Mouse (Mus musculus) macrophage (primary cell): ENCODE measurements around the gene Carhsp1. TPM values are rescaled to one million over a fixed set of nuclear protein-coding genes. Genes with fewer than 3 reads are reported as not detected.
A peak's percentile ranks its signal among the peaks of the same experiment; 100 is the strongest.

Experiments used
- H3K27ac ChIP-seq: fragments of 350-480 bp; formaldehyde crosslinking; 2 replicates; pipeline ENCODE4 v1.9.0; 2021
- H3K36me3 ChIP-seq: fragments of 350-480 bp; formaldehyde crosslinking; 2 replicates; pipeline ENCODE4 v1.9.0; 2021; ENCODE audit errors: inconsistent target
- H3K4me3 ChIP-seq: fragments of 350-480 bp; formaldehyde crosslinking; 2 replicates; pipeline ENCODE4 v1.9.0; 2021; ENCODE audit errors: inconsistent target
- H3K79me2 ChIP-seq: fragments of 350-480 bp; formaldehyde crosslinking; 2 replicates; pipeline ENCODE4 v1.9.0; 2021; ENCODE audit errors: inconsistent target
- whole genome bisulfite sequencing: methylation state at CpG from one replicate; pipeline ENCODE4 v1.1.7; 2026; ENCODE audit warnings: inconsistent platforms; ENCODE audit not compliant: missing documents; 5-methylcytosine and 5-hydroxymethylcytosine counted together
- polyA plus RNA-seq: library from polyadenylated mRNA; stranded (reverse); fragments of 250-400 nt; gene quantifications from 3 replicates; pipeline ENCODE4 v1.2.4, GENCODE M21; 2018; ENCODE audit warnings: inconsistent platforms

Carhsp1 gene
- polyA plus RNA-seq, 1 experiment from 2014 or later, result 10.6 TPM

DNA sequence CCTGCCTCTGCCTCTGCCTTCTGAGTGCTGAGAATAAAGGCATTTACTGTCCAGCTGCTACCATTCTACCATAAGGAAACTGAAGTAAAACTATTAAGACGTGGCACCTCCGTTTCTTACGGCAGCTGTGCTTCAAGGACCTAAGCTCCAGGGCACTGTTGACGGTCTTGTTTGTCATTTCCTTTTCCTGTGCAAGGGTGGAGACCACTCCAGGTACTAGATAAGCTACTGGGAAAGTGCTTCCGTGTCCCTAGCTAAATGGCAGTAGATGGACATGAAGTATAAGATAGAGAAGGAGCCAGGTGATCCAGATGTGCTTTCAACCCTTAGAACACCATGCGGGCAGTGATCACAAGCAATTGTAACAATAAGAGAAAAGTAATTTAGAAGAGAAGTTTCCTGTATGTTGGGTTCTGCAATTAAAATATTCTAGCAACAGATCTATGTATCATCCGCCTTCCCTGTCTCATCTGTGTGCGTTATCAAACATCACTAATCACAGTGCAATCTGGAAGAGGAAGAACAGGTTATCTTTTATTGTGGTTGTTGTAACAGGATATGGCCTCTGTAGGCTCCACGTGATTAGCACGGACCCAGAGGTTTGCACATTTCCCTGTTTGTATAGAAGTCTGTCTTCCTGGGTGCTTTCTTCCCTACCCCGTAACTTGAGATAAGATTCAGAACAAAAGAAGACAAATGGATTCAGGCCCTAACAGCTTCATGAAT lies 32.3 kb downstream of the Carhsp1 start:
- Histone ChIP-seq H3K4me3 (no peak overlapping the region), H3K79me2 (peaks cover 77% of the 10 kb centered on the region), H3K27ac (no peak overlapping the region), H3K36me3 (peaks cover 24% of the 10 kb centered on the region)
- WGBS, result 64% methylated on average over 11 of the region's 11 CpGs

DNA sequence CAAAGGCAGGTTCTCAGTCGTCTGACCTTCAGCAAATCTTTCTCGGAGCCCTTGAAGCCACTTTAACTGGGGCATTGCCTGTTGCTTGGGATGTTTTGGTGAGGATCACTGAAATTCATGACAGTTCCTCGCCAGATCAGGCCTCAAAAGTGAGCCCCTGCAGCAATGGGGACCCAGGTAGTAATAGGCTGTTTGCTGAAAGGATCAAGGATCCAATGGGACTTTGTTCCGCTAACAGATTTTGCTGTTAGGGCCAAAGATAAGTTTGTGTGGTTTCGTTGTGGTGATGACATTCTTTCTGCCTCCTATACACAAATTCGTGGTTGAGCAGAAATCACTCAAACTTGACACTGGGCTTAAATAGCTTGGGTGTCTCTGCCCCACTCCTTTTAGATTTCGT lies 33.8 kb downstream of the Carhsp1 start:
- Histone ChIP-seq H3K79me2 (peaks cover 87% of the 10 kb centered on the region), H3K36me3 (peaks cover 21% of the 10 kb centered on the region), H3K27ac (peak overlapping the region; percentile 86), H3K4me3 (peak overlapping the region; percentile 83)
- 27% methylated on average over 7 of the region's 7 CpGs for WGBS

DNA sequence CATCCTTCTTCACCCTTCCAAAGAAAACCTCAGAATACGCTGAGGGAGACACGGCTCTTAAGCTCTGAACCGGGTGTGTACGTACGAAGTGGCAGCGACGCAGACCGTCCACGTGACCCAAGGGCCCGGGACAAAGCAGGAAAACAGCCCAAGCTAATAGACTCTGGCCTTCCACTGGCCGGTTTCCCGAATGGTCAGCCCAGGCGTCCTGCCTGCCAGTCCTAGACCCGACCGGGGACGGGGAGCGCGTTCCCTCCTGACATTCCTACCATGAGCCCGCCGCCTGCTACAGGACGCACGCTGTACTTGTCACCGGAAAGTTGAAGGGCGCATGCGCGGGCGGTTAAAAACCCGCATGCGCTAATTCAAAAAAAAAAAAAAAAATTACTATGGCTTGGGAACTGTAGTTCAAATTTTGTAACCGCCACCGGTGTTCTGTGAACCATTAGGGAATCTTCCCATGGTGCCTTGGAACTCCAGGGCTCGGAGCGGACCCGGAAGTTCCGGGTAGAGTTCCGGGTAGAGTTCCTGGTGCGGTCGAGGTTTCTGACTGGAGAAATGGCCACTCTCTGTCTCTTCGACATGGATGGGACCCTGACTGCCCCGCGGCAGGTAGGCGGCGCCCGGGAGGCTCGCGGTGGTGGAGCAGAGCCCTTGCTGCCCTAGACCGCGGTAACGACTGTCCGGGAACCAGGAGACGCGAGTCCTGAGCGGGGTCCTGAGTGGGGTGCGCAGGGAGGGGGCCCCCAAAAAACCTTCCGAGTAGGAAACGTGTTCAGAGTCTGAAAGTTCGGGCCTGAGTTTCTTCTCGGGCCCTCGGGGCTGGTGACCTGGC lies 34.5 kb downstream of the Carhsp1 start, which contains the start of the genes Pmm2 and Tmem186:
Pmm2 (plus strand) TSS at position 458 of the 835 bp plus-strand sequence.
Tmem186 (minus strand) TSS at position 496 of the 835 bp plus-strand sequence.
- Histone ChIP-seq H3K36me3 (peaks cover 14% of the 10 kb centered on the region; the same call in 1 of the 2 replicates), H3K4me3 (peak within 1 kb of the TSS; percentile 83)
- WGBS, result 2% methylated on average over 59 of the region's 59 CpGs

DNA sequence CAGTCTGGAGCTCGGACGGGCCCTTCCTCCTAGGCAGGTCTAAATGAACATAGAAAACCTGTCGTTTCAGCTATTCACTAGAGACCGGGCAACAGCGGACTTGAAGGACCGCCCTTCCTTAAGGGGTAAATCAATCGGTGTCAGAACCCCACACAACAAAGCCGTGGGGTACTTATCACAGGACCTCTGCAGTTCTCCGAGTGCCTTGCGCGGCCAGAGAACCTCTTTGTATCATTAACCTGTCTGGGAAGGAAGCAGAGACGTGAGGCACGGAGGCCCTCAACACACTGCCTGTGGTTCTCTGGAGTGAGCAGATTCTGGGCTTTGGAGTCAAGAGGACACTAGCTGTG lies 35.1 kb downstream of the Carhsp1 start:
- Histone ChIP-seq H3K79me2 (peaks cover 89% of the 10 kb centered on the region), H3K27ac (peak overlapping the region; percentile 86), H3K36me3 (peaks cover 14% of the 10 kb centered on the region; the same call in 1 of the 2 replicates), H3K4me3 (peak overlapping the region; percentile 83)
- WGBS, result 0% methylated on average over 13 of the region's 13 CpGs

More for the DNA sequence above, 34.5 kb downstream of the Carhsp1 start, which contains the start of the genes Pmm2 and Tmem186:
- Histone ChIP-seq H3K27ac (peak within 1 kb of the TSS; percentile 86), H3K79me2 (peaks cover 93% of the 10 kb centered on the region)

DNA sequence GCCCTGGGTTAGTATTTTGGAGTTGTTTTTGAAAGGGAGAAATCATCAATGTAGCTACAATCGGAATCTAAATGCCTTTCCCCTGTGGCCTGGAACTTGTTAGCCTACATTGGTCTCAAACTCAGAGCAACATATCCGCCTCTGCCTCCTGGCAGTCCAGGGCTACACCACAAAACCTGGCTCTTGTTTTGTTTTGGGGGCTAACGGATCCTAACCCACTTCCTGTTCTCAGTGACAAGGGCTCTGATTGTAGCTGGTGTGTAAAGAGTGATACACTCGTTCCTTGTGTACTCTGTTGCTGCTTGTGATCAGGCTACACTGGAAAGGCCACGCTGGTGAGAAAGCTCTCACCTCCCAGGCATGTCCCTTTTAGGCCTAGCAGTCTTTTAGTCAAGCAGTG lies 40.5 kb downstream of the Carhsp1 start:
- WGBS, result 47% methylated on average over 5 of the region's 5 CpGs
- peaks cover 39% of the 10 kb centered on the region for H3K79me2 ChIP-seq
- H3K4me3 ChIP-seq, result no peak overlapping the region
- H3K27ac ChIP-seq, result no peak overlapping the region
- peaks cover 4% of the 10 kb centered on the region; the same call in 1 of the 2 replicates for H3K36me3 ChIP-seq

DNA sequence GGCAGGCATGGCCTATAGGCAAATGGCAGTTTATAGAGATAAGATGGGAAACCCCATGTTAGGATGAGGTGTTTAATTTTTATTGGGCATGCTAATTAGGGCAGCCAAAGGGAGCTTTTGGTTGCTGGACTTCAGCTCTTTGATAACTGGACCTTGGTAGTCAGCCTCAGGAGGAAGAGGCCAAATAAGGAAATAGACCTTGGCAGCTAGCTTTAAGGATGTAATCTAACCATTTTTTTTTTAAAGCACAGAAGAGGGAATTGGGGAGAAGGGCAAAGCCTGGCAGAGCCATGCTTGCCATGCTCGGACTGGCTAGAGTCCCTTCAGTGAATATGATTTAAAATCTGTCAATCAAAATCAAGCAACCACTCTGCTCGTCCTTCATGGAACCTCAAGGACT lies 41.5 kb downstream of the Carhsp1 start:
- Histone ChIP-seq H3K4me3 (no peak overlapping the region), H3K79me2 (peaks cover 28% of the 10 kb centered on the region), H3K27ac (no peak overlapping the region), H3K36me3 (peaks cover 4% of the 10 kb centered on the region; the same call in 1 of the 2 replicates)
- 94% methylated on average over 2 of the region's 2 CpGs for WGBS

DNA sequence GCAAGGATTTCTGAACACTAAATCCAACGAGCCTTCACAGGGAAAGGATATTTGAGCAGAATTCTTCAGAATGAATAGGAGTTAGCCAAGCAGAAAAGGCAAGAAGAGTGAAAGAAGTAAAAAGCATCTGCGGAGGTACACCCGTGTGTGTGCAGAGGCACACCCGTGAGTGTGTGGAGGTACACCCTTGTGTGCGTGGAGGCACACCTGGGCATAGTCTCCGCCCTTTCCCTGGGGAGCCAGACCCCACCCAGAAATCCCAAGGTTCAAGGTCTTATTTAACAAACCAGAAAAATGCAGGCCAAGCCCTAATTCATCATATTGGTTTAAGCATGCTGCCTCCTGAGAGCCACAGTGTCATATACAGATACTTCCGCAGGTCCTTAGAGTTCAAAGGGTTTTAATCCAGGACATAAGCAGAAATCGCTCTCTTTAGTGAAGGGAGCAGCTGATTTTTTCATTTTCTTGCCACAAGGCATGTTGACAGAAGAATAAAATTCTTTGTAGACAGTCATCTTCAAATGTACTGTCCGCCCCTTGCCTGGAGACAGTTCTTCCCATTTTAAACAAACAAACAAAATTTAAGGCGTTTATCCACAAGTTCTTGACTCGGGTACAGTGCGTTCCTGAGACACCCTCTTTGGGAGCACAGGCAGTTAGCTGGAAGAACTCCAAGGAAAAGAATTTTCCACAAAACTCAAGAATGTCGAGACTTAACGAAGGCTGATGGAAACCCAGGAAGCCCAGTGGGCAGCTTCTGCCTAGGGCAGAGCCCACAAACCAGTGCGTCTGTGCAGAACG lies 51.4 kb downstream of the Carhsp1 start:
- no peaks in the 10 kb centered on the region for H3K79me2 ChIP-seq
- no peak overlapping the region for H3K4me3 ChIP-seq
- H3K27ac ChIP-seq, result no peak overlapping the region
- 93% methylated on average over 16 of the region's 16 CpGs for WGBS
- H3K36me3 ChIP-seq, result no peaks in the 10 kb centered on the region

DNA sequence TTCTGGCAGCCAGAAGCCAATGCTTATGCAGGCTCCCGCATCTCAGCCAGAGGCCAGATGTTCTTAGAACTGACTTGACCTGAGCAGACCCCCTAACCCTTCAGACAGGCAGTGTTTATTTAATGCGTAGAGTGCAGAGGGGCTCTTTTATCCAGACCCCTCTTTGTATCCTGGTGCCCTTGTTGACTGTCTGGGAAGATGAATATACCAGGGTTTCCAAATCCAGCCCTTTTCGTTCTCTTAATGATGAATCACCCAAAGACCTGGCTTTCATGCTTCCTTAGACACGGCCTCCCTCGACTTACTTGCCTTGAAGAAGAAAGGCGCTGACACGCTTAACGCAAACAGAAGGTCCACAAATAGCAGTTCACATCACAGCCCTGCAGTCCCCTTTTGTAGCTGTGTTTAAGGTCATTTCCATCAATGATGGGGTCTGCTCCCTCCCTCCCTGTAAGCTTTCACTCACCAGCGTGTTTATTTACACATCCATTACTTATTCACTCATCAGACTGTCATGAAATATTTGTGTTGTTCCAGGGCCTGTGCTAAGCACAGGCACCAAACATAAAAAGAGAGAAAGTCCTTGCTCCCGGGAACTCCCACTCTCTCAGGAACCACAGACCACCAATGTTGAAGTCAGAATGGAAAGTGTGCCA lies 52.2 kb downstream of the Carhsp1 start:
- WGBS, result 94% methylated on average over 10 of the region's 10 CpGs
- H3K27ac ChIP-seq, result no peak overlapping the region

DNA sequence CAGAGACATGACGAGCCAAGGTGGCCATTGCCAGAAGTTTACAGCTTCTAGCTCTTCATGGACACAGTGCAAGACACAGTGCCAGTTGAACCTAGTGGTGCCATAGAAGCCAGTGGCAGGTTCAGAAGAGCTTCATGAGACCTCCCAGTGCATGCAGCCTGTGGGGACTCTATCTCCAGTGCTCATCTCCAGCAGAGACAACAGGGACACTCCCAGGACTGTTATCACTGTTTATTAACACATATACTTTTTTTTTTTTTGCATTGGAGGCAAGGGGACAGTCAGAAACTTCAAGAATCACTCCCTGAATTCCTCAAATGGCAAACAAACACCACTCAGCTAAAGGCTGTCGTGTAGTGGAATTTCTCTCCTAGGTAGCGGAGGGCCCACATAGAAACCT lies 58.5 kb downstream of the Carhsp1 start:
- Histone ChIP-seq H3K36me3 (no peaks in the 10 kb centered on the region), H3K4me3 (no peak overlapping the region), H3K79me2 (no peaks in the 10 kb centered on the region), H3K27ac (no peak overlapping the region)
- 85% methylated on average over 3 of the region's 3 CpGs for WGBS

More for the DNA sequence above, 52.2 kb downstream of the Carhsp1 start:
- H3K36me3 ChIP-seq, result no peaks in the 10 kb centered on the region
- no peak overlapping the region for H3K4me3 ChIP-seq
- H3K79me2 ChIP-seq, result no peaks in the 10 kb centered on the region

DNA sequence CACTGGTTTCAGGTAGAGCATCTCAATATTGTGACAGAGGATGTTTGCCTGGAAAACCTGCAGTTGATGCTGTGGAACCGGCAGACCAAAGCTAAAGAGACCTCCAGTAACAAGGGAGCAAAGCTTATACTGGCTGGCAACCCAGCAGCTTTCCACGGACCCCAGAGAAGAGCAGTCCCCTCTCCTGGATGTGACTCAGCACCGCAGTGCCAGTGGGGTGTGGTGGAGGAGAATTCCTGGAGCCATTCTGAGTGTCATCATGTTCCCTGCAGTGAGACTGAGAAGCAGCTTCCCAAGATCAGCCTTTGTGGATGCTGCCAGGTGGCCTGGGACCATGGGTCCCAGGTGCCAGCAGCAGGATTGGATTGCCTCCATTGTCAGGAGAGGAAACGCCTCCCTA lies 58.9 kb downstream of the Carhsp1 start:
- no peak overlapping the region for H3K27ac ChIP-seq
- no peaks in the 10 kb centered on the region for H3K79me2 ChIP-seq
- no peaks in the 10 kb centered on the region for H3K36me3 ChIP-seq
- WGBS, result 83% methylated on average over 4 of the region's 4 CpGs
- no peak overlapping the region for H3K4me3 ChIP-seq

DNA sequence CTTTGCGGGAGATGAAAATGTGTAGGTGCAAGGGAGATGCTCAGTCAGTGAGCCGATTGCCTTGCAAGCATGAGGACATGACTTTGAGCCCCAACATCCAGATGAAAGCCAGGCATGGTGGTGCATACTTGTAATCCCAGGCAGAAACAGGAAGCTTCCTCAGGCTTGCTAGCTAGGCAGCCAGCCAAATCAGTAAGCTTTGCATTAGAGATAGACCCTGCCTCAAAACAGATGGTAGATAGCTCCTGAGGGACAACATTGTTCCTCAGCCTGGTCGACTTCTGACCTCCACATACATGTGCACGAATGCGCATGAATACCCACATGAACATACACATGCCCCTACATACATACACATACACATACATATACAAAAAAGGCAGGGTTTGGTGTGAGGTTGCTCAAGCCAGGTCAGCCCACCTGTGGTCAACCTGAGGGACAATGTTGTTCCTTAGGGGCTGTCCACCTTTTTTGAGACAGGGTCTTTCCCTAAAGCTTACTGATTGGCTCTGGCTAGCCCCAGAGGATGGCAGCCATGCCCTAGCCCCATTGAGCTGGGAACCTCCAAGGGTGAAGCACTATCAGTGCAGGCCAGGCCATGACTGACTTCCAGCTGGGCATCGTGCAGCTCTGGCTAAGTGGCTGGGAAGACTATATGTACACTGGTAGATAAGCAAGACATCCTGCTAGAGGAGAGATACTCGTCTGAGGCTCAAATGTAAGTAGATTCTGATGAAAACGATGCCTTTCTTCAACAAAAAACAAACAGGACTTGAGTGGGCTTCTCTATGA lies 59.5 kb downstream of the Carhsp1 start:
- Histone ChIP-seq H3K4me3 (no peak overlapping the region), H3K27ac (no peak overlapping the region), H3K36me3 (no peaks in the 10 kb centered on the region), H3K79me2 (no peaks in the 10 kb centered on the region)
- 81% methylated on average over 8 of the region's 8 CpGs for WGBS

DNA sequence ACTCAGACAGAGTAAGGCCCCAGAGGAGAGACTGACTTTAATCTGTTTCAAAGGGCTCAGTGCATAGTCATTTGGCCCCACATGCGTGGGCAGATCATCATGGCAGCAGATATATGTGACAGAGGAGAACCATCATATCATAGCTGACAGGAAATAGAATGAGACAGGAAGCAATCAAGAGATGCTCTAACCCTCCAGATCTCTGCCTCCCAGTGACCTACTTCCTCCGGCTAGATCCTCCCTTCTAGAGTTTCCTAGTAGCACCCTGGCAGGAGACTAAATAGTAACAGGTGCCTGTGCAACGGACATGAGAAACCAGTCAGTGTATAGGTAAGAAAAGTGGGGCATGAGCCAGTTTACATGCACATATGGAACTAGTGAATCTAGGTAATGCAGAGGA lies 61.6 kb downstream of the Carhsp1 start:
- 81% methylated on average over 3 of the region's 3 CpGs for WGBS
- no peak overlapping the region for H3K4me3 ChIP-seq
- no peaks in the 10 kb centered on the region for H3K36me3 ChIP-seq
- H3K79me2 ChIP-seq, result no peaks in the 10 kb centered on the region
- H3K27ac ChIP-seq, result no peak overlapping the region
